Mouse (Mus musculus) spleen, adult 12 weeks (tissue): ENCODE data around the gene Gm2832.
"Not testable (repeated sequence)": the region's sequence is repeated elsewhere in the genome, so short reads cannot be mapped to it uniquely, and the experiment has no call there.

Experiments used
- DNase-seq: peaks from one replicate; pipeline ENCODE4 v3.0.0; 2022; ENCODE audit warnings: low spot score

Gene Gm2832

DNA sequence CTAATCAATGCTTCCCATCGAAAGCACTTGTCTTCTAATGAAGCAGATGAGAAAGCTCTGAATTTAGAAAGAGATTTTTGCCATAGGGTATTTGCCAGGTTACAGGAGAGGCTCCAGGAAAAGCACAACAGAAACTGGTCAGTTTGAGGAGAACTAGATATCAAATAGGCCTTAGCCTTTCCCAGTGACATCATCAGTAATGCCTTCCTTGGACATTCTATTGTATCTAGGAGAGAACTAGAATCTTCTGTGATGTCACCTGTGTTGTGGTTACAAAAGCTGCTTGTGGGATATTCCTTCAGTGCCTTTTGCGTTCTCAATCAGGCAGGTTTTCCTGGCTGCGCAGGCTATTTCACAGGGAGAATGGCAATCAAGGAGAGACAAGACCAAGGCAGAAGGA is at the start of gene Gm2832:
Gene Gm2832 (plus strand): TSS at position 301 of the 400 bp plus-strand sequence.
- DNase-seq: not testable (repeated sequence)

DNA sequence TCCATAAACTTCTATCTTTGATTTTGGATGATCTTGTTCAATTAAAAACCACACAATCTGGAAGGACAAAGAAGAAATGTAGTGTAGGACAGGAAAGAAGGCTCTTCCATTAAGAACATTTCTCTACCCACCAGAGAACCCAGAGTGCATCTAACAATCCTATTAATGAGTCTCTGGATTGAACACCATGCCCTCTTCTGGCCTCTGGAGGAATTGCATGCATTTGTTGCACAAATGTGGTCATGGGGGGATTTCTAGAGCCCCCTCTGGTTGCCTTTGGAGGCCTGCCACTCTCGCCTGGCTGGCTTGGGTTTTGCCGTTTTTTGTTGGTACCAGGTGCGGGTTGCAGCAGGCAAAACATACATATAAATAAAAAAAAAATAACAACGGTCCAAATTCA is 15.3 kb upstream of the Gm2832 start:
- not testable (repeated sequence) for DNase-seq

DNA sequence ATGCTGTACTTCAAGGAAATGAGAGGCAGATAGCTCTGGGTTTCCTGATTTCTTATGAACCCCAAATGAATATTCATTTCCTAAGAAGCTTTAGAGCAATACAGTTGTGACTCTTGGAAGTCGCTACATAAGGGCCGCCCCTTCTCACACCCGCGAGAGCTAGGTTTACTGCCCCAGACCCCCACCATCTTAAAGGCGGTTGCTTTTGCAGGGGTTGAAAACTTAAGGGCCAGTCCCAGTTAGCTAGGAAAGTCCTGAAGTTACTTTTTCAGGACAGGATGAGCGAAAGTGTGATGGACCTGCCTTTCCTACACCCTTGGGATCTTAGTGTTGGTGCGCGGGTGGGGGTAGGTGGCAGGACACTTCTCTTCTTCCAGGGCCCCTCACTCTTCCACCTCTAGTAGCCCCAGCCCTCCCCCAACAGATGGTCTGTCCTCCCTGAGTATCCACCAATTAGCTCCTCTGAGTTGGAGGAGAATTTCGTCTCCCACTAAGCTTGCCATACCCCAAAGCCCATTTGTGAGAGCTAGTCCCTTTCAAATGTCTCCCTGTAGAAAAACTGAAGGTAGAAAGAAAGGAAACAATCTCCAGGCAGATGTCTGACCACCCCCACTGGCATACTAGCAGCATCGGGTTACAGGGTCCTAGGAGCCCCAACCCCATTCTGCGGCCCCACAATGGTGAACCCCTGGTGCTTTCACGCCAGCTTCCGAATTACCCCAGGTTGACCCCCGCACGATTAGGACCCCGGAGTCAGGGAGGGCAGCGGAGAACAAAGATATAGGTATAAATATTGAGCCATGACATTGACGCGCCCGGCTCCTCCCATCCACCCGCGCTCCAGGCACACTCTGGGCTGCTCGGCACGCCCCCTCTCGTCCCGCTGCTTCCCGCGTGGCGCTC is 14.5 kb upstream of the Gm2832 start:
- not testable (repeated sequence) for DNase-seq

DNA sequence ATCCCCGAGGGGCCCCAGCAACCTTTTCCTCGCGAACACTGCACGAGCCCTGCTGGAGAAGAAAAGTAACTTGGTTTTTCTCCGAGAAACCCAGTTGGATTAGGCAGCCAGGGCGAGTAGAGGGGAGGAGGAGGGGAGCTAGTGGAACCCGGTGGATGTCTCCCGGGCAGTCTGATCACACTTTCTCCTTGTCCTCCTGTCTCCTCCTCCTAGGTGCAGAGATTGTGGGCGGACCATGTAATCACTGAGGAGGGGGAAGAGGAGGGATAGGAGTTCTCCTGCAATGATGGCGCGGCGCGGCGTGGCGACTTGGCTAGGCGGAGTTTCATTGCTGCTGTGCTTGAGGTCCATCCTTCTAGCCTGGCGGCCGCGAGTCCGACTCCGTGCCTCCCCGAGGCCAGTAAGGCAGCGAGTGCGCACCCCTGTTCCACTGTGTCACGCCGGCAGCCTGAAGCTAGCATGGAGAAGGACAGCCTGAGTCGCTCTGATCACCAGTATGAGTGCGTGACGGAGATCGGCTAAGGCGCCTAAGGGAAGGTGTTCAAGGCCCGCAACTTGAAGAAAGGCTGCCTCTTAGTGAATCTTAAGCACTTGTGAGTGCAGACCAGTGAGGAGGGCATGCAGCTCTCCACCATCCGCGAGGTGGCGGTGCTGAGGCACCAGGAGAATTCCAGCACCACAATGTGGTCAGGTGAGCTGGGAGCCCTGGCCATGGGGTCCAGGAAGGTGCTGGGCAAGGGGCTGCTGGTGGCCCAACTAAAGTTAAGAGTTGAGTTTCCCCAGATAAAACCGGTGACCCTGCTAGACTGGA is 13.6 kb upstream of the Gm2832 start:
- not testable (repeated sequence) for DNase-seq

DNA sequence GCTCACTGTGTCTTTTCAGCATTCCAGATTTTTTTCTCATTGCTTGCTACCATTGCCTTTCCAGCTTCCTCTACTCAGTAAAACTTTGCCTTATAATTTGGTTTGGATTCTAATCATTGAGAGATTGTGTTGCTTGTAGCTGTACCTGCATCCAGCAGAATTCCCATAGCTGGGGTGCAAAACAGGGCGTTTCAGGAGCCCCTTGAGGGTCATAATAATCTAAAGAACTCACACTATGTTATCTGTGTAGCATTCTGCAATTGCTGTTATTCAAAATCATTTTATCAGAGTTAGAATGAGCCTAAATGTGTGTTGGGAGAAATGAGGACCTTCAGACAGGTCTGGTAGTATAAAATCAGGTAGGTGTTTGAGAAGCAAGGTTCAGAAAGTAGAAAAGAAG is 7.4 kb downstream of the Gm2832 start:
- not testable (repeated sequence) for DNase-seq
